Mouse (Mus musculus) cerebral cortex, adult 2 months (tissue): Measurements from ENCODE around the gene Atxn1.

Experiments
- WGBS: fragments of 180-500 bp; shearing (Covaris S2); methylation state at CpG from one replicate; pipeline ENCODE4 v1.1.7; 2018; 5-methylcytosine and 5-hydroxymethylcytosine counted together

Gene Atxn1

DNA sequence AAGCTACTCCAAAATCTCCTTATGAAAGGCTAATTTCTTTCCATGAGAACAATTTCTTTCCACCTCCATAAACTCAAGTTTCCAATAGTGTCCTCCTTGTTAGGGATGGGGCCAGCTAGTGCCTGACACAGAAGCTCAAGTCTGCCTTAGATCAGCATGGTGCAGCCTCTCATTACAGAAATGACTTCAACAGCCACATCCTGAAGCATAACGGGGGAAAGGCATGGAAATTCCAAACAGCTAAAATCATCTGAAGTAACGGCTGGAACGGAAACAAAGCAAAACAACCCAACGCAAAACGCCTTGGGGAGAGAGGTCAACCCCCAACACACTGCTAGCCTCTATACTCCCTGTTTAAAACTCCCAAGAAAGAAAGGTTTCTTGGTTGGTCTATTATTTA, 284.2 kb downstream of the Atxn1 start:
- 69% methylated on average over 5 of the region's 5 CpGs for WGBS

DNA sequence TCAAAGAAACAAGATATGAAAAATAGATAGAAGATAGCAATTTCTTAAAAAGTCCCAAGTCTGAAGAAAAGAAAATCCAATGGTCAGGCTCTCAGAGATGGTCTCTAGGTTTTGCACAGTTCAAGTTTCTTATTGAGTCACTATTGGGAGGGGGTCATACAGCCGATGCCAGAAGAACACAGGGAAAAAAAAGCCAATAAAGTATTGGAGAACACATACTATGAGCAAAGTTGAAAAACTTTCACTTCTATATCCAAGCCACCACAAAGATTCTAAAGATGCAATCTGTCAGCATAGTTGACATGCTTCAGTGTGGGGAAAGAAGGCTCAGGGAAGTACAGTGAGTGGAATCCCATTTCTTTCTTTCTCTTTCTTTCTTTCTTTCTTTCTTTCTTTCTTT, 285.7 kb downstream of the Atxn1 start:
- 91% methylated on average over 1 of the region's 1 CpGs for WGBS

DNA sequence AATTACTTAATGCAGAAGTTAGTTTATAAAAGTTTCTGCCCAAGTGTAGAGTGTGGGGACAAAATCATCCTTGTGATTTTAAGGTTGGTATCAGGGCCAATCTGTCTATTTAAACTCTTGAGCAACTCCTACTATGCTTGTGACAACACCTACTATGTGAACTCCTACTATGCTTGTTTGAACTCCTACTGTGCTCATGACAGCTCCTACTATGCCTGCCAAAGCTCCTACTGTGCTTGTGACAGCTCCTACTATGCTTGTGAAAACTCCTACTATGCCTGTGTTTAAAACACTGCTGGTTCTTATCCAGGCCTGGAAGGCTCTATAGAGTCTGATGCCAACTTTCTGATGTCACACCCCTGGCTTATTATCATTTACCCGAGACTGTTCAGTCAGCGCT, 292.2 kb downstream of the Atxn1 start:
- WGBS: 38% methylated on average over 2 of the region's 2 CpGs

DNA sequence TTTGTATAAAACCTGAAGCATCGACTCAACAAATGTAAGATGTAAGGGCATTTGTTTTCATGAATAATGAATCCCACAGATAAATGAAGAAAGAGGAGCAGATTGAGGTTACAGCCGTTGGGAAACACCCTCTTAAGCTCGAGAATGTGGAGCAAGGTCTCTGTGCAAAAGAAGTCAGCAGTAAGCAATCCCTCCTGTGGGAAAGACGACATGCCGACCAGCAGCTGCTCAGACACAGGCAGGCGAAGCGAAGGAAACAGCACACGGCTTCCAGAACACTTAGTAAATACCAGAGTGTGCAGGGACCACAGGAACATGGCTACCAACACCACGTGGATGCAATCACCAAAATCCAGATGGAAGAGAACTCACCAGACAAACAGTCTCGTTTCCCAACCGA, 294.8 kb downstream of the Atxn1 start:
- WGBS: 55% methylated on average over 11 of the region's 11 CpGs

DNA sequence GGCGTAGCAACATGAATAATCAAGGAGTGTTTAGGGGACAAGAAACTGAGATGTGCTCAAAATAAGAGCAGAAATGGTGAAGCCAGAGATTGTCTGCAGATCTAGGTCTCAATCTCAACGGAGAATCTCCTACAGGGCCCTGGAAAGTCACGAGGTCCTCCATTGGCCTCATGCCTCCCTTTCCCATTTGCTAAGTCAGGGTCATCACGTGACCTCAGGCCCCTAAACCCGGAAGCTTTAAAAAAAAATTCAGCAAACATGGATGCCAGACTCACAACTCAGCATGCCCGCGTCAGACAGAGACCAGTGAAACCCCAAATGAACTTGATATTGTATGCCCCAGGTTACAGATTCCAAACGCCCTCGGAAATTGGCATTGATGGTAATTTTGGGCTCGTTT, 302.0 kb downstream of the Atxn1 start:
- 76% methylated on average over 10 of the region's 10 CpGs for WGBS

DNA sequence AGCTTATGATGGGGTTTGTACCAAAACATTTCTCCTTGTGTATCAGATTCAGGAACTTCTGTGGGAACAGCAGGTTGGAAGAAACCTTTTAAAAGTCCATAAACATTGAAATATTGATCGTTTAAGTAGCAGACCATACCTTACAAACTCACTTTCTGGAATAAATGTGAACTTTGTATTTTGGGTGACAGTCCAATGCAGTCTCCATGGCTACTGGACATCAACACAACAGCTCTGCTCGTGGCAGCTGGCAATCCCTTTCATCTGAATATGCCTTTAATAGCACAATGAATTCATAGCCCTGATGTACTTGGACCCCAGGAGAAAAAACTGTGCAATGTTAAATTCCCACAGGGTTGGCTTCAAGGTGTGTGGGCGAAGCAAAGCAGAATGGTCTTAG, 302.6 kb downstream of the Atxn1 start:
- WGBS: 45% methylated on average over 3 of the region's 3 CpGs

DNA sequence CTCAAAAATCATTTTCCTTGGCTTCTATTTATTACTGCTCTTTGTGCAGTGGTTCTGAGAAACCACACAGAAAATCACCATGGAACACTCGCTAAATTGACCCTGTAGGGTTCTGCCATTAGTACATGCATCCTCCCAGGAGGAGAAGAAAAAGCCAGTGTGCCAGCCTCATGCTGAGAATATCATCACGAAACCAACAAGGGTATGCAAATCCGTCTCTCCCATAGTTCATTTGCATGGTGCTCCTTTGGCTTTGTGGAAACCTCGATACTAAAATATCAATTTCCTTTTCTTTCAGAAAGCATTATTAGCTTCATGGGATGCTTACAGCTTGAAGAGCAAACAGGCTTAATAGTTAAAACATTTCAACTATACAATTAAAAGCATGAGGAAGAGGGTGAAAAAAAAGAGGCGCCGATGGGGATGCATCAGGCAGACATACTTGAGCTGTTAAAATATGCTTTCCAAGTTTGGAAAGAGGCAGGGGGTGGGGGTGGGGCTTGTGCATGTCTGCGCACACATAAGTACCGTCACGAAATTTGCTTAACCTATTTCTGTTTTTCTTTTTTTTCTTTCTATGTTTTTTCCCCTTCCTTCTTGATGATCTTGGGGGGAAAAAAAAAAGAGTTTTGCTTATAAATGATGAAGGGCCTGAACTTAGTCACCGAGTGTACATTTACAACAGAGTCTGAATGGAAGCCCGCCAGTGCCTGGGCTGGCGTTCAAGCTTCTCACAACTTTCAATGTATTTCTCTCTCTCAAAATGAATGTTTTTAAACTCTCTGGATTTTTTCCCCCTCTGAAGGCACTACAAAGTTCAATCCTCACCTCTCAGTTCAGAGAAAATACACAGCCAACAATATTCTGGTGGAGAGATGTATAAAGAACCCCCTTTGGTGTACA, 303.3 kb downstream of the Atxn1 start:
- WGBS: 30% methylated on average over 12 of the region's 12 CpGs

DNA sequence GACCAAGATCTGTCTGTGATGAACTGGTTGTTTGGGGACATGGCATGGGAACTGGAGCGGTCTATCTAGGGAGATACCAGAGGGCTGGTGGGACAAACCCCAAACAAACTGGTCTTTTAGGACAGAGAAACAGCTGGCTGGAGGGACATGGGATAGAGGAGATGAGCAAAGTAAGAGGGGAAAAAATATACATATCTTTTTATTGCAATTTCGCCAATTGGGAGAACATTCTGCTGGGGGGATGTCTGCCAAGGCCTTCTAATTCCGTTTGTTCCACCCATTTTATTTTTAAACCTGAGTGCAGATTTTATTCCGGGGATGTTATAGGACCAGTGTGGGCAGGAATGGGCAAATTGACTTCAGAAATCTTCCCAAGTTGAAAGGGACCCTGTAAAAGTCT, 305.0 kb downstream of the Atxn1 start:
- 47% methylated on average over 4 of the region's 4 CpGs for WGBS

DNA sequence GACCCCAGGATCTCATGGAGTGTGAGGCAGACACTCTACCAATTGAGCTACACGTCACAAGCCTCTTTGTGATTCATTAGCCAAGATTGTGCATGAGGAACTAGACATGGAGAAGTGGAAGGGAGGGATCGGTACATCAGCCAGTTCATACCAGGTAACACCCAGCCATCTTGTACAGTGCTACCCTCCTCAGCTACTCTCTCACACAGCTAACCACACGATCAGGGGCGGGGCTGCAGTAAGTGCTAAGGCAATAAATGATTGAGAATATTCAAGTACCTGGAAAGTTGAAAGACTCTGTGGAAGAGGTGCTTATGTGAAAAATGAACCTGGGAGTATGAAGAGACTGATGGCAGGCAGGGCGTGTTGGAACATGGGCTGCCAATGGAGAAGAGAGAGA, 306.5 kb downstream of the Atxn1 start:
- 93% methylated on average over 5 of the region's 5 CpGs for WGBS

DNA sequence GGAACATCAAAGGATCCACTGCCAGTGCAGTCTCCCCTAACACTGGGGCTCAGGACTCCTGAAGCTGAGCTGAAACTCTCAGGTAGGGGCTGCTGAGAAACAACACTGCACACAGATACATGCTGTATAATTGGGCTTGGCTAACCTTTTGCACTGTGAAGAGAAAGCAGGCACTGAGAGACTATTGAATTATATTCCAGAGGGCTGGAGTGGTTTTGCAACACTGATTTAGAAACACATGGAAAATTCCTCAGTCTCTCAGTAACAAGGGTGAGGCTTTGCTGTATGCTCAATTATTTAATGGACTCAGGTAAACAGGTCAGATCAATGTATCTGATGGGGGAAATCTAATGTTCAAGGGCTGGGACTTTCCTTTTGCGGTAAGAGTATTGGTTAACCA, 307.6 kb downstream of the Atxn1 start:
- WGBS: 100% methylated on average over 1 of the region's 1 CpGs

DNA sequence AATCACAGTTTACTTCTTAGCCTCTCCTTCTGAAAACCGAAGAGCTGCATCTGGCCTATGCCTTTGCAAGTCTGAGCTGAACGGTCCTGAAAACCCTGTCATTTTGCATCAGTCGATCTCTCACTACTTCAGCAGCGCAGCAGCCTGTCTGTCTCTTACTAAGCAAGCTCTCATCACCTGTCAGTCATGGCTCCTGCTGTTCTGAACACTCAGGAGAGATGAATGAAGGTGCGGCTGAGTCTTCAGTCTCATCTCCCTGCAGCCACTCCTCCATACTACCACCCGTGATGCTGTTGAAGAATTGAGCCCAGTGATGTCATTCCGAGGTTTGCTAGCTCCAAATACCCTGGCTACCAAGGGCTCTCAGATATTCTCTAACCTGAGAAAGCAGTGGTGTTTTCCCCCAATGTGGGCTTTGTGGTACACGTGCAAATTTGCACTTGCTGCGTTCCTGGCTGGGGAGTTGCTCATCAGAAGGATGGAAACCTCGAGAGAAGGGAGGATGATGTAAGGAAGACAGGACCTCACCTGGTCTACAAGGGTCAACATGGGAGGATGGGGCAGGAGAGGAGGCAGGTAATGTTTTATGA, 313.1 kb downstream of the Atxn1 start:
- WGBS: 57% methylated on average over 10 of the region's 10 CpGs

DNA sequence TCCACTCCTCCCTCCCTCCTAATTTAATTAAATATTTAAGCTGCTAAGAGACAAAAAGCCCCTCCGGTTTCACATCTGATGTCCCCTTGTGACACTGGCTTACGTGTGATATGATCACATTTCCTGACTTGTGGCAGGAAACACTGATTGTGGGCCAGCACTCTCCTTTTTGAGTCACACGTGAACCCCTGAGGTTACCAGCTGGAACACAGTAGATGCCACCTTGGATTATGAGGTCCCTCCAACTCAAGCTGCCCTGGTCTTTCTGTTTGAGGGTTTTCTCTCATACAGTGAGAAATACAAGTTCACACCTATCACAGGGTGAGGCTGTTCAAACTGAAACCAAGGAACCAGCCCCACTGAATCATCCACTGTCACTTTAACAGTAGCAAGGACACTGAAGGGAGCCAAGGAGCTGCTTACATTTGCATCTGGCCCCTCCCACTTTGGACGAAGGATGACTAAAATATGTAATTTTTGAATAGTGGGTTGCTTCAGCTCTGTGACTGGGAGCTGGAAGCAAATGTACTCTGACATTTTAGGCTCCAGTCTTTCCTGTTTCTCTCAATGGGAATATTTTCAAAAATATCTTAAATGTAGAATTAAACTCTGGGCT, 315.5 kb downstream of the Atxn1 start:
- WGBS: 64% methylated on average over 4 of the region's 4 CpGs

DNA sequence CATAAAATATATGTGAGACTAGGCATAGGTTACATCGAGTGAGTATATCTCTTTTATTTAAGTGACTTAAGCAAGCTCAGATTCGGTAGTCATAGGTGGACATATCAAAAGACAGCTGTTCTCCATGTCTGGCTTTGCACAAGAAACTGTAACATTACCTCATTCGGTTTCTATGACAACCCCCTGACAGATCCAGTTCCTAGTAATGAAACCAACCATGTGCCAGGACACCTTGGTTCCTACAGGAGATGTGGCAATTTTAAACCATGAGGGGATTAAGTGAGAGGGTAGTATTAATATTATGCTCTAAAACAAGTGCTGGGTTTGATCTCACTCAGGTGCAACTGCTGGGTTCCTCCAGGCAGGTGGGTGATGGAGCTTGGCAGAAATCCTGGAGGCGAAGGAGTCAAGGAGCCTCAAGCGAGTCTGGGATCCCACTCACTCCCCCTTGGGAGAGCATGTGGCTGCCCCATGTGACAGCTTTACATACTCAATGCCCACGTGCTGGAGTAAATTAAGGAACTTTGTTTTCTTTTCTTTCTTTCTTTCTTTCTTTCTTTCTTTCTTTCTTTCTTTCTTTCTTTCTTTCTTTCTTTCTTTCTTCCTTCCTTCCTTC, 320.9 kb downstream of the Atxn1 start:
- 56% methylated on average over 6 of the region's 6 CpGs for WGBS

DNA sequence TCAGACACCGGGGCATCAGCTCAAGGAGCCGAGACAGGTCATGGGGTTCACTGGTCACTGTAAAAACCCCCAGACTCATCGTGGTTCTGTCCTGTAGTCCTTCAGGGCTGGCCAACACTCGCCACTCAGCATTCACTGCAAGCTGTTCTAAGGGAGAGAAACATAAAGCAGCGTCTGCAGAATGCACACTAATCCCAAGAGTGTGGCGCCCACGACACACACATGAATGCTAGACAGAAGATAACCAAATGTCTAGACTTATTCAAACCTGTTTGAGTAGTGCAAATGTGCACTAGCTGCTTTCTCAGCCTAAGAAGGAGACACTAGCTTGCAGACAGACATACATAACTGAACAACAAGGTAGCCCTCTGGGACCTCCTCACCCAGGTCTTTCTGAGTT, 321.9 kb downstream of the Atxn1 start:
- WGBS: 53% methylated on average over 7 of the region's 7 CpGs

DNA sequence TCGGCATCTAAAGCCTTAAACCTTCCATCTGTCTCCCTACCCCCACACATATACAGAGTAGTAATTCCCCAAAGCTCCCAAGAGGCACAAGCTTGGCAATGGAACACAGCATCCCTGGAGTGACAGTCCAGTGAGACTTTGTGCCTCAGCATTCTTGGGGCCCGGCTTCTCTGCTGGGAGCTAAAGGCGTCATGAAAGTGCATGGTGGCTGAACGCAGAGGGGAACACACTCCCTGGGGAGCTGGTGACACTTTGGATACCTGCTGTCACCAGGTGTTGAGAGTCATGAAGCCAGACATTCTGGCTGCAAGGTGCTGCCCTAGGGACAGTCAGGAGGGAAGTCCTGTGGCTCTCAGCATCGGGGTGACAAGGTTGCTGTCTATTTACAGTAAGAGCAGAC, 324.4 kb downstream of the Atxn1 start:
- 68% methylated on average over 5 of the region's 5 CpGs for WGBS

DNA sequence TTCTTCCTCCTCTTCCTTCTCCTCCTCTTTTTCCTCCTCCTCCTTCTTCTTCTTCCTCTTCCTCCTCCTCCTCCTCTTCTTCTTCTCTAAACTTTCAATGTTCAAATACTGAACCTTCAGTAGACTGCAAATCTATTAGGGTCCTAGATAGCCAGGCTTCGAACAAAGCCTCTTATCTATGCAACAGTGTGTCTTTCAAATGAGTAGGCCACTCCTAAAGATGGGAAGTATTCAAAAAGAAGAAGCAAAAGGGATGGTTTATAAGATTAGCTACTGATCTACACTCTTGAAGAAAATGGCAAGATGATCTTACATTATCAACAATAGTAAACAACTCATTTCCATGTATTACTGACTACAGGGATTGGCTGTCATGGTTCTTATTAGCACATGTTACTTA, 326.5 kb downstream of the Atxn1 start:
- WGBS: 93% methylated on average over 1 of the region's 1 CpGs

DNA sequence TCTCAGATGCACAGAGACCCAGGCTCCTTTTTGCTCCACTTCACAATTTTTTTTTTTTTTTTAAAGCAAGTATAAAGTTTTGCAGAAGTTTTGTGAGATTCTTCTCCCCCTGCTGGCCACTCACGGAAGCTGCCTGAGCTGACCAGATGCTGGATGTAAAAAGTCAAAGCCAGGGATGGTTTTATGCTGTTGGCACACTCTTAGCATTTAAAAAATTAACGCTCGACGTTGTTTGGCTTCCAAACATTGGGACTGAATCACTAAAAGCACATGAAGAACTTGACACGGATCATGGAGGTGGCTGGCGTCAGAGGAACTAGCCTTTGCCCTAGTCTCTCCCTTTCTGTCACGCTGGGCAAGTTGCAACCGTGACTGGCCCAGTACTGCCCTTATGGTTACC, 327.5 kb downstream of the Atxn1 start:
- 38% methylated on average over 8 of the region's 8 CpGs for WGBS

DNA sequence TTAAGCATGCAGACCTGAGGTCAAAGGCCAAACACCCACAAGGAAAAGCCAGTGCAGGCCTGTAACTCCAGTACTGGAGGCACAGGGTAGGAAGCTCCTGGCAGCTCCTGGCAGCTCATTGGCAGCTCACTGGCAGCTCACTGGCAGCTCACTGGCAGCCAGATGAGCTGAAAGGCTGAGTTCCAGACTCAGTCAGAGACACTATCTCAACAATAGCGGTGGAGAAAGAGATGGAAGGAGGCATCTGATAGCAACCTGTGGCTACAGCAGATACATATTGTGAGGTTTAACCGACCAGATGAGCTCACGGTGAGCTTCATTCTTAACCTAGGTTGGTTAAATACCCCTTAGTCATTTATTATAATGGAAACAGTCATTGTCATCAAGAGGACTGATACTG, 328.4 kb downstream of the Atxn1 start:
- 70% methylated on average over 3 of the region's 3 CpGs for WGBS

DNA sequence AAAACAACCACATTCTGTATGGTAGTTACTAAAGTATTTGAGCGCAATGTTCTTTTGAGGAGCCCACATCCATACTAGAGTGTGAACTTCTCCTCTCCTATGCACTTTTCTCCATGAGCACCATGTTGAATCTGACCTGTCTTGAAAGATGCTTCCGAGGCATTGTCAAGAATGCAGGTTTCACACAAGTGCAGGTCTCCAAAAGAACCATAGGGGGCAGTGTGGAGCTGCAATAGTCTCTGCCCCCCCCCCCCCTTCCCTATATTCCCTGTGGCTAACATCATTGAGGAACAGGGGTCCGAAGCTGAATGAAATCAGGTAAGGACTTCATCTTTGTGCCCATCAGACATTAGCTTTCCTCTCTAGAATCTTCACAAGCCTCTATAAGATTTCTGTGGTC, 332.7 kb downstream of the Atxn1 start:
- 69% methylated on average over 3 of the region's 3 CpGs for WGBS

DNA sequence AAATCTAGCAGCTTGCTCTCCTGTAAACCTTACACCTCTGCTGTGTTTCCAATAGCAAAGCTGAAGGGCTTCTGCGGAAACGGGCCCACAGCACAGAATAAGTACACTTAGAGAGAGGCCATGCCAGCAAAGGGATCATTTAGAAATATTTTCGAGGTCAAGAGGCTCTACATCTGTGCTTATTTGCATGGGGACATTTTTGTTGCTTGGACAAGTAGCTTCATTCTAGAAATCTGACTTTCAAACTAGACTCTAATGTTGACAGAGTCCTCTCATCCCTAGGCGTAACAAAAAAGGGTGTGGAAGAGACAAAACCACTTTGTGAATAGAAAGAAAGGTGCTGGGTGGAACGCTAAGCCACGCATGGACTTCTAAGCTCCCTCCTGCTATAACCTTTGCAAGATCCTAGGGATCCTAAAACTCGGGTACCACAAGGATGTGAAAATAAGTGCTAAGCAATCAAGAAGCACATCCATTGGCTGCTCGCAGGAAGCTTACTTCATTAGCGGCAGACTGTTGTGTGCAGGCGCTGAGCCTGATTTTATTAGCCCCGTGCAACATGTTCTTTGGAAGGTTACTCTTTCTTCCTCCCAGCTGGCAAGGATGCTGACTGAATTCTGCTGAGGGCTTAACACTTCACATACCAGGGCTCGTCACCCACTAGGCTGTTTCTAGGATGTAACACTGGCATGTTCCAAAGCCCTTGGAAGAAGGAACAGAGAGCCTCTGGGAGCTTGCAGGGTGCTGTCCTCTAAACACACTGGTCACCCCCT, 334.1 kb downstream of the Atxn1 start:
- 68% methylated on average over 12 of the region's 12 CpGs for WGBS

DNA sequence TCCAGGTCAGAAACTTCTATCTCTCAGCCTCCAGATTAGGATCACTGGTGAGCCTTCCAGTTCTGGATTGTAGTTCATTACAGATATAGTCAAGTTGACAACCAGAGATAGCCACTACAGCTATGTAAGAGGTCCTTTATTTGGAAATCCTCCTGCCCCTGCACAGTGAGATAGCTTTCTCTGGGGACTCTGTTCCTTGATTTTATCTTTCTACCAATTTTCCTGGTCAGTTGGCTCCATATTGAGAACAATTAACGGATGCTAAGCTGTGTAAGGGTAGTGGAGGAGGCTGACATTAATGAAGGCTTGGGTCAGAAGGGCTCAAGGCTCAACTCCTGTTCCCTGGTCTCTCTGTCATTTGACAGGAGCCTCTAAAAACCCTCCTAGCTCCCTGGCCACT, 335.1 kb downstream of the Atxn1 start:
- WGBS: 85% methylated on average over 1 of the region's 1 CpGs

DNA sequence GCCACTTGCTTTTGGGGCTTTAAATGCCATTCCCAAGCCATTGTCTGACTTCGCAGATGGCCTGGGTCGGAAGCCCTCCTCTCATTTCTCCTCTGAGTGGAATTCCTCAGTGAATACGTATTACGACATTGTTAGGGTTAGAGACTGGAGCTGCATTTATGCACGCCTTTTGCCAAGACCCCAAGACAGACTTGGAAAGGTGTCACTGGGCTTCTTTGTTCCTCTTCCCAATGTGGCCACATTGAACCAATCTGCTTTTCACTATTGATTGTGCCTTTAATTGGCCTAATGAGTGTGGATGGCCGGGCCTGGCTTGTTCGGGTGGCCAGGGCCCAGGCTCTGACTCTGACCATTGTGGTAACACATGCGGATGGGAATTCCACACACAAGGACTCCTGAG, 336.5 kb downstream of the Atxn1 start:
- 68% methylated on average over 8 of the region's 8 CpGs for WGBS
